Mouse (Mus musculus) lung, embryonic 14.5 days (tissue): ENCODE data around the gene Aldh3a2. TPM values are rescaled to one million over a fixed set of nuclear protein-coding genes. Genes with fewer than 3 reads are reported as not detected.

ENCODE experiments used
- ATAC-seq: fragments of 200-750 bp; cut with Nextera tagmentation; 2 replicates; pipeline ENCODE4 v1.8.0; 2017; ENCODE audit warnings: mild to moderate bottlenecking, moderate TSS enrichment, moderate library complexity; ENCODE audit not compliant: insufficient read depth
- DNase-seq: peaks from one replicate; pipeline ENCODE4 v3.0.0-alpha.2; 2015
- H3K27ac ChIP-seq: fragments of 300-500 bp; sonication (generic); 2 replicates; pipeline ENCODE4 v1.5.1; 2014; ENCODE audit warnings: low read depth, mild to moderate bottlenecking, moderate library complexity
- H3K27me3 ChIP-seq: fragments of 300-500 bp; sonication (generic); 2 replicates; pipeline ENCODE4 v1.6.1; 2014; ENCODE audit warnings: low read length, control low read depth; ENCODE audit not compliant: insufficient read depth
- H3K36me3 ChIP-seq: fragments of 300-500 bp; sonication (generic); 2 replicates; pipeline ENCODE4 v1.6.1; 2014; ENCODE audit warnings: control low read depth; ENCODE audit not compliant: insufficient read depth
- H3K4me1 ChIP-seq: fragments of 300-500 bp; sonication (generic); 2 replicates; pipeline ENCODE4 v1.6.1; 2014; ENCODE audit warnings: antibody characterized with exemption, control low read depth; ENCODE audit not compliant: insufficient read depth
- H3K4me2 ChIP-seq: fragments of 300-500 bp; sonication (generic); 2 replicates; pipeline ENCODE4 v1.6.1; 2014; ENCODE audit warnings: mild to moderate bottlenecking
- H3K4me3 ChIP-seq: fragments of 300-500 bp; sonication (generic); 2 replicates; pipeline ENCODE4 v1.5.1; 2014; ENCODE audit warnings: low read depth, low read length
- H3K9ac ChIP-seq: fragments of 300-500 bp; sonication (generic); 2 replicates; pipeline ENCODE4 v1.6.1; 2014
- H3K9me3 ChIP-seq: fragments of 300-500 bp; sonication (generic); 2 replicates; pipeline ENCODE4 v1.6.1; 2016; ENCODE audit warnings: low read depth, low read length, control low read depth
- CTCF ChIP-seq: IDR thresholded peaks from 2 replicates; pipeline ENCODE4 v1.5.1; 2016; ENCODE audit warnings: antibody characterized with exemption, low read depth
- WGBS: fragments of 180-500 bp; shearing (Covaris S2); extraction: QIAGEN DNeasy Blood & Tissue Kit; methylation state at CpG from one replicate; pipeline ENCODE4 v1.1.7; 2014; 5-methylcytosine and 5-hydroxymethylcytosine counted together
- polyA plus RNA-seq: library from polyadenylated mRNA; unstranded; fragments of >200 nt; fragmentation: Nextera tagmentation; extraction: Ambion mirVana; gene quantifications from 2 replicates; pipeline ENCODE4 v1.2.1, GENCODE M21; 2014

The Aldh3a2 gene
- polyA plus RNA-seq, 1 experiment from 2014 or later: 37.6 TPM

GRCm38 (mm10) chr11:61205167-61205950, 61.9 kb downstream of the Aldh3a2 start:
- no peak for TF ChIP-seq CTCF
- ATAC-seq (no peak), DNase-seq (no peak)
- Histone ChIP-seq H3K4me1 (no peaks in the 10 kb centered on the region), H3K27me3 (no peaks in the 10 kb centered on the region), H3K27ac (no peak overlapping the region), H3K36me3 (no peaks in the 10 kb centered on the region), H3K9ac (no peak overlapping the region), H3K4me2 (no peak overlapping the region), H3K4me3 (no peak overlapping the region), H3K9me3 (no peaks in the 10 kb centered on the region)
- WGBS: 95% methylated on average over 9 of the region's 10 CpGs

GRCm38 (mm10) chr11:61202810-61203209, 64.5 kb downstream of the Aldh3a2 start:
- no peak overlapping the region for H3K4me2 ChIP-seq
- H3K27me3 ChIP-seq: no peaks in the 10 kb centered on the region
- H3K27ac ChIP-seq: no peak overlapping the region
- H3K4me1 ChIP-seq: no peaks in the 10 kb centered on the region
- WGBS: 75% methylated on average over 2 of the region's 2 CpGs
- no peak overlapping the region for H3K4me3 ChIP-seq
- TF ChIP-seq CTCF: no peak
- ATAC-seq: no peak
- no peak overlapping the region for H3K9ac ChIP-seq
- H3K9me3 ChIP-seq: no peaks in the 10 kb centered on the region
- H3K36me3 ChIP-seq: no peaks in the 10 kb centered on the region
- DNase-seq: no peak

- no peaks in the 10 kb centered on the region for H3K4me1 ChIP-seq
- H3K36me3 ChIP-seq: no peaks in the 10 kb centered on the region
- H3K4me2 ChIP-seq: no peak overlapping the region
- WGBS: 77% methylated on average over 6 of the region's 6 CpGs
- DNase-seq (no peak), ATAC-seq (no peak)
- H3K27me3 ChIP-seq: no peaks in the 10 kb centered on the region
- TF ChIP-seq CTCF: no peak
- no peak overlapping the region for H3K27ac ChIP-seq
- H3K9ac ChIP-seq: no peak overlapping the region
- H3K4me3 ChIP-seq: no peak overlapping the region
- no peaks in the 10 kb centered on the region for H3K9me3 ChIP-seq
Measured at GRCm38 (mm10) chr11:61202186-61202585, 65.1 kb downstream of the Aldh3a2 start.

- TF ChIP-seq CTCF: no peak
- Histone ChIP-seq H3K4me3 (no peak overlapping the region), H3K27me3 (no peaks in the 10 kb centered on the region), H3K4me1 (no peaks in the 10 kb centered on the region), H3K36me3 (no peaks in the 10 kb centered on the region), H3K9ac (no peak overlapping the region), H3K9me3 (no peaks in the 10 kb centered on the region), H3K4me2 (no peak overlapping the region), H3K27ac (no peak overlapping the region)
- 52% methylated on average over 4 of the region's 4 CpGs for WGBS
- DNase-seq (peak; percentile 61), ATAC-seq (no peak)
Measured at GRCm38 (mm10) chr11:61199620-61200362, 67.5 kb downstream of the Aldh3a2 start.

GRCm38 (mm10) chr11:61197935-61198334, 69.3 kb downstream of the Aldh3a2 start:
- no peaks in the 10 kb centered on the region for H3K27me3 ChIP-seq
- TF ChIP-seq CTCF: no peak
- no peak overlapping the region for H3K27ac ChIP-seq
- H3K36me3 ChIP-seq: no peaks in the 10 kb centered on the region
- no peak overlapping the region for H3K9ac ChIP-seq
- H3K4me2 ChIP-seq: no peak overlapping the region
- DNase-seq (no peak), ATAC-seq (no peak)
- no peaks in the 10 kb centered on the region for H3K9me3 ChIP-seq
- no peak overlapping the region for H3K4me3 ChIP-seq
- no peaks in the 10 kb centered on the region for H3K4me1 ChIP-seq

GRCm38 (mm10) chr11:61196616-61197353, 70.5 kb downstream of the Aldh3a2 start:
- Histone ChIP-seq H3K9ac (no peak overlapping the region), H3K9me3 (no peaks in the 10 kb centered on the region), H3K36me3 (no peaks in the 10 kb centered on the region), H3K27me3 (no peaks in the 10 kb centered on the region), H3K4me2 (no peak overlapping the region), H3K4me1 (no peaks in the 10 kb centered on the region), H3K27ac (no peak overlapping the region), H3K4me3 (no peak overlapping the region)
- TF ChIP-seq CTCF: no peak
- 61% methylated on average over 14 of the region's 14 CpGs for WGBS
- ATAC-seq (no peak), DNase-seq (no peak)

GRCm38 (mm10) chr11:61193392-61193791, 73.9 kb downstream of the Aldh3a2 start:
- Histone ChIP-seq H3K4me1 (no peaks in the 10 kb centered on the region), H3K27me3 (no peaks in the 10 kb centered on the region), H3K4me2 (no peak overlapping the region), H3K27ac (no peak overlapping the region), H3K4me3 (no peak overlapping the region), H3K9ac (no peak overlapping the region), H3K9me3 (no peaks in the 10 kb centered on the region), H3K36me3 (no peaks in the 10 kb centered on the region)
- peak; percentile 95 for DNase-seq
- 6% methylated on average over 9 of the region's 9 CpGs for WGBS
- ATAC-seq: peak; percentile 65; the same call in 1 of the 2 replicates
- peak; percentile 96 for TF ChIP-seq CTCF
